Mouse (Mus musculus): ENCODE results near the gene Scarb1. TPM values are rescaled to one million over a fixed set of nuclear protein-coding genes. Genes with fewer than 3 reads are reported as not detected.

The Scarb1 gene
- polyA plus RNA-seq, 1 experiment from 2014 or later = 105 TPM

DNA sequence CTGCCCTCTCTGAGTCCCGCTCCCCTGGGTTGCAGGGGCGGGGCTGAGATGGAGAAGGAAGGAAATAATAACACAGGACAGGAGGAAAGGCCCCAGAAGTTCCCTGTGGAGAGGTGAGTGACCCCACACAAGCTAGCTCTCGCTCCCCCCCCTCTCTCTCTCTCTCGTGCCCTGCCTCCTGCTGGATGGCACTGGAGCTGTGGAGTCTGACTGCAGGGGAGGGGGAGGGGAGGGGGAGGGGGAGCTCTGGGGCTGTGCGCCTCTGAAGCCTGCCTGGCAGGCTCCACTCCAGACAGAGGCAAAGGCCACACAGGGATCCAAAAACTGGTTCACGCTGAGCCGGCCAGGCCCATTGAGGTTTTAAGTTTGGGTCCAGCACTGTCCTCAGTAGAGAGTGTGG is 99.3 kb downstream of the Scarb1 start:
- 52% methylated on average over 5 of the region's 7 CpGs for WGBS (ENCODE audit: insufficient replicate concordance)
- TF ChIP-seq CTCF (IDR thresholded peaks at IDR 0.05; ENCODE audit: low read depth) = no peak
- DNase-seq = no peak
- ATAC-seq = no peak
- Histone ChIP-seq H3K27me3 (ENCODE audit: insufficient read depth, low read length) (peaks cover 7% of the 10 kb centered on the region; the same call in 1 of the 2 replicates), H3K4me2 (ENCODE audit: low read depth, low read length) (no peak overlapping the region), H3K27ac (ENCODE audit: low read depth) (no peak overlapping the region), H3K9ac (replicated peaks) (no peak overlapping the region), H3K36me3 (replicated peaks; ENCODE audit: insufficient read depth, low read length) (no peaks in the 10 kb centered on the region), H3K4me3 (ENCODE audit: low read depth, low read length) (no peak overlapping the region), H3K9me3 (ENCODE audit: low read length) (no peaks in the 10 kb centered on the region), H3K4me1 (ENCODE audit: insufficient read depth) (peaks cover 3% of the 10 kb centered on the region; the same call in 1 of the 2 replicates)

DNA sequence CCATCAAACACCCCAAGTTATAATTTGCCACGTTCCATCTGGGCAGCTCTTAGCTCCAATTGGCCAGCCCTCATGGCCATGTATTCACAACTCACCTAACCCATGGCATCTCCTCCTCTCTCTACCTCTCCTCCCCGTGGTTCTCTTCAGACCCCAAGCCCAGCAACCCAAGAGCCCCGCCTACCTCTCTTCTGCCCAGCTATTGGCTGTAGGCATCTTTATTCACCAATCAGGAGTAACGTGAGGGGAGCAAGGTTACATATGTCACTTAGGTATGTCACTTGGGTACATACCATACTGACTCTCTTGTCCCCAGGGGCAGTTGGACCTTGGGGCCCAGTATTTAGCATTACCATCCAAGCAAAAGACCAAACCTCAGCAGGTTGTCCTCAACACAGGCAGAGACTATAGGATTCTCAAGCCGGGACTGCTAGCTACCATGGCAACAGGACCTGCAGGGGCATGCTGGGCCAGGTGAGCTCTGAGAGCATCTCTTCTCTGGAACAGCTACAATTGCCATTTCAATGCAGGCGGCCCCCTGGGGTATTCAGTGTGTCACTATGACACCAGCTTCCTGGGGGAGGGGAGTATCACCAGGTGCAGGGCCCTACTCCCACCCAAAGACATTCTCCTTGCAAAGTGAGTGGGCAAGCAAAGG is 100.6 kb downstream of the Scarb1 start:
- DNase-seq (no peak), ATAC-seq (no peak)
- no peak overlapping the region for H3K9ac ChIP-seq (replicated peaks)
- no peak overlapping the region for H3K4me3 ChIP-seq (ENCODE audit: low read depth, low read length)
- H3K36me3 ChIP-seq (replicated peaks; ENCODE audit: insufficient read depth, low read length) = no peaks in the 10 kb centered on the region
- H3K4me2 ChIP-seq (ENCODE audit: low read depth, low read length) = no peak overlapping the region
- TF ChIP-seq EP300 (IDR thresholded peaks at IDR 0.05; ENCODE audit: low read depth) (no peak), CTCF (IDR thresholded peaks at IDR 0.05; ENCODE audit: low read depth) (no peak)
- 15% methylated on average over 6 of the region's 6 CpGs for WGBS (ENCODE audit: insufficient replicate concordance)
- no peaks in the 10 kb centered on the region for H3K27me3 ChIP-seq (ENCODE audit: insufficient read depth, low read length)
- H3K9me3 ChIP-seq (ENCODE audit: low read length) = no peaks in the 10 kb centered on the region
- no peaks in the 10 kb centered on the region for H3K4me1 ChIP-seq (ENCODE audit: insufficient read depth)
- H3K27ac ChIP-seq (ENCODE audit: low read depth) = no peak overlapping the region

DNA sequence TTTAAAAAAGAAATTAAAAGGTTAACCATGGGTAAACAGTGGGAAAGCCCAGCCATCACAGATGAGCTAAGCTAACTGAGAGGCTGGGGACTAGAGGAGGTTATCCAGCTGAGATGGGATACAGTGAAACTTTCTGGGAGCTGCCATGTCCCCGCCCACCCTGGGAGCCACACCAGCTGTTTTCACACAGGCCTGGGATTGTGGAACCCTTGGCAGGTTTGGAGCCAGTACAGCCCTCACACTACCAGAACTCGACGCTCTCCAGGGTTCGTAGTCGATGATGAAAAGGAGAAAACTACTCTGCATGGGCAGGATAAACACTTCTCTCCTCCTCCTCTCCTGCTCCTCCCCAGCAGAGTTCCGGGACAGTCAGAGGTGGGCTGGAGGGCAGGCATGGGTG is 105.0 kb downstream of the Scarb1 start:
- Histone ChIP-seq H3K9ac (replicated peaks) (no peak overlapping the region), H3K4me1 (ENCODE audit: insufficient read depth) (no peaks in the 10 kb centered on the region), H3K4me2 (ENCODE audit: low read depth, low read length) (no peak overlapping the region), H3K27me3 (ENCODE audit: insufficient read depth, low read length) (no peaks in the 10 kb centered on the region), H3K36me3 (replicated peaks; ENCODE audit: insufficient read depth, low read length) (no peaks in the 10 kb centered on the region), H3K9me3 (ENCODE audit: low read length) (no peaks in the 10 kb centered on the region), H3K4me3 (ENCODE audit: low read depth, low read length) (no peak overlapping the region), H3K27ac (ENCODE audit: low read depth) (no peak overlapping the region)
- TF ChIP-seq CTCF (IDR thresholded peaks at IDR 0.05; ENCODE audit: low read depth) (no peak), EP300 (IDR thresholded peaks at IDR 0.05; ENCODE audit: low read depth) (no peak)
- no peak for DNase-seq
- 62% methylated on average over 6 of the region's 6 CpGs for WGBS (ENCODE audit: insufficient replicate concordance)
- no peak for ATAC-seq

DNA sequence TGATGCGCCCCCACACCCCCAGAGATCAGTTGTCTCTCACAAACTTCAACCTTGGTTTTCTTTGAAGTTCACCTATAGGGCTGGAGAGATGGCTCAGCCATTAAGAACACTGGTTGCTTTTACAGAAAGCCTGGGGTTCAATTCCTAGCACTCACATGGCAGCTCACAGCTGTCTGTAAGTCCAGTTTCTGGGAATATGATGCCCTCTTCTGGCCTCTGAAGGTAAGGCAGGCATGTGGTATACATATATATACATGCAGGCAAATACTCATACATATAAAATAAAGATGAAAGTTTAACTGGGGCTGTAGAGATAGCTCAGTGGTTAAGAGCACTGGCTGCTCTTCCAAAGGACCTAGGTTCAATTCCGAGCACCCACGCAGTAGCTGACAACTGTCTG is 105.5 kb downstream of the Scarb1 start:
- H3K27ac ChIP-seq (ENCODE audit: low read depth) = no peak overlapping the region
- H3K9me3 ChIP-seq (ENCODE audit: low read length) = no peaks in the 10 kb centered on the region
- no peak overlapping the region for H3K4me2 ChIP-seq (ENCODE audit: low read depth, low read length)
- DNase-seq (no peak), ATAC-seq (no peak)
- no peak overlapping the region for H3K9ac ChIP-seq (replicated peaks)
- no peaks in the 10 kb centered on the region for H3K36me3 ChIP-seq (replicated peaks; ENCODE audit: insufficient read depth, low read length)
- TF ChIP-seq EP300 (IDR thresholded peaks at IDR 0.05; ENCODE audit: low read depth) (no peak), CTCF (IDR thresholded peaks at IDR 0.05; ENCODE audit: low read depth) (peak; percentile 51)
- 84% methylated on average over 3 of the region's 3 CpGs for WGBS (ENCODE audit: insufficient replicate concordance)
- H3K4me1 ChIP-seq (ENCODE audit: insufficient read depth) = no peaks in the 10 kb centered on the region
- no peaks in the 10 kb centered on the region for H3K27me3 ChIP-seq (ENCODE audit: insufficient read depth, low read length)
- no peak overlapping the region for H3K4me3 ChIP-seq (ENCODE audit: low read depth, low read length)

DNA sequence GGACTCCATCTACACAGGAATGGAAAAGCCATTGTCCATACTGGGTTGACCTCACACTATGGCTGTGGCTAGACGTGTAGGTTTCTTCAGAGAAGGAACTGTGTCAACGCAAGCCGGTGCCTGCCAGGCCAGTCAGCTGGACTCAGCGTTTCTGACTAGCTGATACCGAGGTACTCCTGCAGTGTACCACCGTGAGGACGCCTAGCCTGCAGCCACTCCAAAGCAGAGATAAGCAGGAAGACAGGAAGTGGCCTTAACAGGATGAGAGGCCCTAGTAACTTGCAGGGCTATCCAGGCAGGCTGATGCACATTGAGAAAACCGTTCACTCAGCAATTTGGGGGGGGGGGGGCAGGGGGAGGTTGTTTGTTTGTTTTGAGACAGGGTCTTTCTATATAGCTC is 106.5 kb downstream of the Scarb1 start:
- ATAC-seq = peak; percentile 51; the same call in 1 of the 2 replicates
- TF ChIP-seq EP300 (IDR thresholded peaks at IDR 0.05; ENCODE audit: low read depth) (no peak), CTCF (IDR thresholded peaks at IDR 0.05; ENCODE audit: low read depth) (no peak)
- H3K27me3 ChIP-seq (ENCODE audit: insufficient read depth, low read length) = no peaks in the 10 kb centered on the region

DNA sequence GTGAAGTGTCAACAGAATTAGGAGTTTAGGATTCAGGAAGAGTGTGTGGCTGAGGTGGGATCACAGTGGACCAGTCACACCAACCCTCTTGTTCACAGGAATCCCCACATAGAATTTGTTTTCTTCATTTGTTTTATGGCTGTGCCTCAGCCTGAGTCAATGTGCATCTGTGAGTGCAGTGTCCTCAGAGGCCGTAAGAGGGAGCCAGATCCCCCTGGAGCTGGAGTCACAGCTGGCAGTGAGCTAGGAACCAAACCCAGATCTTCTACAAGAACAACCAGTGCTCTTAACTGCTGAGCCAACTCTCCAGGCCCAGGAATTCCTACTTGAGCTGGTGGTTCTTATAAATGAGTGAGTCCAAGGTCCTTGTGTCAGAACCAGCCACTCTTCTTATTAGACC is 107.4 kb downstream of the Scarb1 start:
- Histone ChIP-seq H3K9ac (replicated peaks) (no peak overlapping the region), H3K4me2 (ENCODE audit: low read depth, low read length) (no peak overlapping the region), H3K4me1 (ENCODE audit: insufficient read depth) (no peaks in the 10 kb centered on the region), H3K27ac (ENCODE audit: low read depth) (no peak overlapping the region), H3K27me3 (ENCODE audit: insufficient read depth, low read length) (no peaks in the 10 kb centered on the region), H3K36me3 (replicated peaks; ENCODE audit: insufficient read depth, low read length) (no peaks in the 10 kb centered on the region), H3K4me3 (ENCODE audit: low read depth, low read length) (no peak overlapping the region), H3K9me3 (ENCODE audit: low read length) (no peaks in the 10 kb centered on the region)
- TF ChIP-seq CTCF (IDR thresholded peaks at IDR 0.05; ENCODE audit: low read depth) (no peak), EP300 (IDR thresholded peaks at IDR 0.05; ENCODE audit: low read depth) (no peak)
- ATAC-seq (no peak), DNase-seq (no peak)
- WGBS (ENCODE audit: insufficient replicate concordance) = 89% methylated on average over 1 of the region's 1 CpGs

More for the DNA sequence above, 106.5 kb downstream of the Scarb1 start:
- Histone ChIP-seq H3K36me3 (replicated peaks; ENCODE audit: insufficient read depth, low read length) (no peaks in the 10 kb centered on the region), H3K4me3 (ENCODE audit: low read depth, low read length) (no peak overlapping the region), H3K9me3 (ENCODE audit: low read length) (no peaks in the 10 kb centered on the region), H3K4me1 (ENCODE audit: insufficient read depth) (no peaks in the 10 kb centered on the region), H3K27ac (ENCODE audit: low read depth) (no peak overlapping the region), H3K9ac (replicated peaks) (no peak overlapping the region), H3K4me2 (ENCODE audit: low read depth, low read length) (no peak overlapping the region)
- WGBS (ENCODE audit: insufficient replicate concordance) = 26% methylated on average over 8 of the region's 8 CpGs
- no peak for DNase-seq
